Mouse (Mus musculus) neural tube, embryonic 13.5 days (tissue): ENCODE results near the gene Ccnd3. TPM values are rescaled to one million over a fixed set of nuclear protein-coding genes. Genes with fewer than 3 reads are reported as not detected.
A peak's percentile ranks its signal among the peaks of the same experiment; 100 is the strongest.

Source experiments
- ATAC-seq: fragments of 200-750 bp; cut with Nextera tagmentation; 2 replicates; pipeline ENCODE4 v1.8.0; 2017; ENCODE audit warnings: low read depth, mild to moderate bottlenecking, moderate TSS enrichment, moderate library complexity
- H3K27ac ChIP-seq: fragments of 300-500 bp; sonication (generic); replicated peaks from 2 replicates; pipeline ENCODE4 v1.5.1; 2015; ENCODE audit warnings: moderate library complexity, mild to moderate bottlenecking, inconsistent platforms
- H3K27me3 ChIP-seq: fragments of 300-500 bp; sonication (generic); 2 replicates; pipeline ENCODE4 v1.6.1; 2015; ENCODE audit warnings: mild to moderate bottlenecking, inconsistent platforms
- H3K36me3 ChIP-seq: fragments of 300-500 bp; sonication (generic); 2 replicates; pipeline ENCODE4 v1.6.1; 2015; ENCODE audit warnings: mild to moderate bottlenecking, inconsistent platforms
- H3K4me1 ChIP-seq: fragments of 300-500 bp; sonication (generic); replicated peaks from 2 replicates; pipeline ENCODE4 v1.6.1; 2015; ENCODE audit warnings: inconsistent platforms
- H3K4me2 ChIP-seq: fragments of 300-500 bp; sonication (generic); 2 replicates; pipeline ENCODE4 v1.6.1; 2015; ENCODE audit warnings: inconsistent platforms, mild to moderate bottlenecking, moderate library complexity
- H3K4me3 ChIP-seq: fragments of 300-500 bp; sonication (generic); 2 replicates; pipeline ENCODE4 v1.5.1; 2015; ENCODE audit warnings: mild to moderate bottlenecking, inconsistent platforms
- H3K9ac ChIP-seq: fragments of 300-500 bp; sonication (generic); 2 replicates; pipeline ENCODE4 v1.6.1; 2015; ENCODE audit warnings: moderate library complexity, mild to moderate bottlenecking, inconsistent platforms
- H3K9me3 ChIP-seq: fragments of 300-500 bp; sonication (generic); 2 replicates; pipeline ENCODE4 v1.6.1; 2016; ENCODE audit warnings: inconsistent platforms
- WGBS: fragments of 180-500 bp; shearing (Covaris S2); methylation state at CpG from one replicate; pipeline ENCODE4 v1.1.7; 2015; 5-methylcytosine and 5-hydroxymethylcytosine counted together
- polyA plus RNA-seq: library from polyadenylated mRNA; unstranded; fragments of >200 nt; fragmentation: Nextera tagmentation; extraction: Ambion mirVana; gene quantifications from 2 replicates; pipeline ENCODE4 v1.2.1, GENCODE M21; 2015

Gene Ccnd3
- 78.5 and 86.5 TPM in 2 replicates for polyA plus RNA-seq

GRCm38 (mm10) chr17:47504941-47505346, at the start of gene Ccnd3:
TSS of gene Ccnd3 (plus strand) at chr17:47505051.
- Histone ChIP-seq H3K4me2 (peak within 1 kb of the TSS; percentile 62), H3K27ac (no peak within 1 kb of the TSS), H3K4me1 (peaks cover 34% of the 10 kb centered on the region), H3K9ac (peak within 1 kb of the TSS; percentile 66), H3K4me3 (peak within 1 kb of the TSS; percentile 30), H3K36me3 (peaks cover 8% of the 10 kb centered on the region; the same call in 1 of the 2 replicates), H3K9me3 (no peaks in the 10 kb centered on the region), H3K27me3 (no peaks in the 10 kb centered on the region)
- 3% methylated on average over 22 of the region's 22 CpGs for WGBS
- no peak for ATAC-seq

GRCm38 (mm10) chr17:47458310-47458709, 46.5 kb upstream of the Ccnd3 start:
- Histone ChIP-seq H3K36me3 (no peaks in the 10 kb centered on the region), H3K4me3 (no peak overlapping the region), H3K4me1 (no peaks in the 10 kb centered on the region), H3K9me3 (no peaks in the 10 kb centered on the region), H3K27ac (no peak overlapping the region), H3K4me2 (no peak overlapping the region), H3K9ac (no peak overlapping the region), H3K27me3 (0 out of 2 replicates have a peak, but pooled peaks cover 3% of the 10 kb centered on the region)
- WGBS: 80% methylated on average over 13 of the region's 13 CpGs
- ATAC-seq: no peak

GRCm38 (mm10) chr17:47458936-47459335, 45.9 kb upstream of the Ccnd3 start:
- H3K36me3 ChIP-seq: no peaks in the 10 kb centered on the region
- H3K4me3 ChIP-seq: no peak overlapping the region
- 91% methylated on average over 2 of the region's 2 CpGs for WGBS
- H3K27me3 ChIP-seq: 0 out of 2 replicates have a peak, but pooled peaks cover 4% of the 10 kb centered on the region
- no peaks in the 10 kb centered on the region for H3K9me3 ChIP-seq
- H3K9ac ChIP-seq: no peak overlapping the region
- H3K4me1 ChIP-seq: no peaks in the 10 kb centered on the region
- no peak for ATAC-seq
- no peak overlapping the region for H3K4me2 ChIP-seq
- H3K27ac ChIP-seq: no peak overlapping the region

- Histone ChIP-seq H3K4me2 (no peak overlapping the region), H3K36me3 (no peaks in the 10 kb centered on the region), H3K27me3 (0 out of 2 replicates have a peak, but pooled peaks cover 9% of the 10 kb centered on the region), H3K27ac (no peak overlapping the region), H3K9me3 (no peaks in the 10 kb centered on the region), H3K9ac (no peak overlapping the region), H3K4me1 (no peaks in the 10 kb centered on the region), H3K4me3 (no peak overlapping the region)
- WGBS: 86% methylated on average over 3 of the region's 3 CpGs
- ATAC-seq: no peak
These were observed 45.4 kb upstream of the Ccnd3 start for GRCm38 (mm10) chr17:47459341-47459919.

GRCm38 (mm10) chr17:47461688-47462087, 43.2 kb upstream of the Ccnd3 start:
- ATAC-seq: no peak
- H3K9me3 ChIP-seq: no peaks in the 10 kb centered on the region
- WGBS: 86% methylated on average over 3 of the region's 3 CpGs
- peaks cover 26% of the 10 kb centered on the region for H3K27me3 ChIP-seq
- no peak overlapping the region for H3K4me2 ChIP-seq
- H3K4me3 ChIP-seq: no peak overlapping the region
- no peaks in the 10 kb centered on the region for H3K4me1 ChIP-seq
- no peak overlapping the region for H3K27ac ChIP-seq
- no peaks in the 10 kb centered on the region for H3K36me3 ChIP-seq
- no peak overlapping the region for H3K9ac ChIP-seq

GRCm38 (mm10) chr17:47462209-47462608, 42.6 kb upstream of the Ccnd3 start:
- Histone ChIP-seq H3K4me3 (no peak overlapping the region), H3K36me3 (no peaks in the 10 kb centered on the region), H3K27ac (no peak overlapping the region), H3K4me1 (no peaks in the 10 kb centered on the region), H3K4me2 (no peak overlapping the region), H3K9ac (no peak overlapping the region), H3K27me3 (peaks cover 31% of the 10 kb centered on the region), H3K9me3 (no peaks in the 10 kb centered on the region)
- no peak for ATAC-seq
- 82% methylated on average over 7 of the region's 7 CpGs for WGBS

GRCm38 (mm10) chr17:47462728-47463388, 42.0 kb upstream of the Ccnd3 start:
- Histone ChIP-seq H3K4me1 (0 out of 2 replicates have a peak, but pooled peaks cover 2% of the 10 kb centered on the region), H3K36me3 (no peaks in the 10 kb centered on the region), H3K9ac (no peak overlapping the region), H3K27ac (no peak overlapping the region), H3K4me3 (no peak overlapping the region), H3K27me3 (peaks cover 37% of the 10 kb centered on the region), H3K9me3 (no peaks in the 10 kb centered on the region), H3K4me2 (no peak overlapping the region)
- ATAC-seq: no peak
- WGBS: 48% methylated on average over 9 of the region's 9 CpGs

- H3K36me3 ChIP-seq: no peaks in the 10 kb centered on the region
These were observed 40.4 kb upstream of the Ccnd3 start for GRCm38 (mm10) chr17:47464248-47464965.

GRCm38 (mm10) chr17:47465016-47465415, 39.8 kb upstream of the Ccnd3 start:
- H3K36me3 ChIP-seq: no peaks in the 10 kb centered on the region
- no peak overlapping the region for H3K9ac ChIP-seq
- 0 out of 2 replicates have a peak, but pooled peaks cover 9% of the 10 kb centered on the region for H3K4me1 ChIP-seq
- H3K4me3 ChIP-seq: no peak overlapping the region
- H3K4me2 ChIP-seq: no peak overlapping the region
- WGBS: 85% methylated on average over 11 of the region's 11 CpGs
- H3K27ac ChIP-seq: no peak overlapping the region
- peaks cover 58% of the 10 kb centered on the region for H3K27me3 ChIP-seq
- no peak for ATAC-seq
- no peaks in the 10 kb centered on the region for H3K9me3 ChIP-seq

More at GRCm38 (mm10) chr17:47464248-47464965, 40.4 kb upstream of the Ccnd3 start:
- Histone ChIP-seq H3K4me1 (0 out of 2 replicates have a peak, but pooled peaks cover 9% of the 10 kb centered on the region), H3K9me3 (no peaks in the 10 kb centered on the region), H3K4me2 (no peak overlapping the region), H3K4me3 (no peak overlapping the region), H3K27ac (no peak overlapping the region), H3K9ac (no peak overlapping the region), H3K27me3 (peaks cover 52% of the 10 kb centered on the region)
- ATAC-seq: no peak
- 49% methylated on average over 12 of the region's 12 CpGs for WGBS

GRCm38 (mm10) chr17:47466284-47466683, 38.6 kb upstream of the Ccnd3 start:
- 31% methylated on average over 9 of the region's 9 CpGs for WGBS
- ATAC-seq: no peak
- Histone ChIP-seq H3K9ac (no peak overlapping the region), H3K27me3 (peaks cover 57% of the 10 kb centered on the region), H3K4me1 (peaks cover 19% of the 10 kb centered on the region), H3K4me3 (no peak overlapping the region), H3K27ac (no peak overlapping the region), H3K36me3 (no peaks in the 10 kb centered on the region), H3K4me2 (no peak overlapping the region), H3K9me3 (no peaks in the 10 kb centered on the region)

- 62% methylated on average over 11 of the region's 11 CpGs for WGBS
- no peaks in the 10 kb centered on the region for H3K9me3 ChIP-seq
- no peak overlapping the region for H3K4me2 ChIP-seq
- H3K9ac ChIP-seq: no peak overlapping the region
- no peaks in the 10 kb centered on the region for H3K36me3 ChIP-seq
- no peak overlapping the region for H3K27ac ChIP-seq
- H3K4me1 ChIP-seq: peaks cover 19% of the 10 kb centered on the region
- ATAC-seq: no peak
- H3K27me3 ChIP-seq: peaks cover 57% of the 10 kb centered on the region
- no peak overlapping the region for H3K4me3 ChIP-seq
These were observed 37.2 kb upstream of the Ccnd3 start for GRCm38 (mm10) chr17:47467659-47468058.

- Histone ChIP-seq H3K4me2 (peak overlapping the region; percentile 35), H3K9ac (no peak overlapping the region), H3K27ac (no peak overlapping the region), H3K27me3 (peaks cover 57% of the 10 kb centered on the region), H3K4me1 (peaks cover 19% of the 10 kb centered on the region), H3K9me3 (no peaks in the 10 kb centered on the region), H3K4me3 (peak overlapping the region; percentile 14), H3K36me3 (no peaks in the 10 kb centered on the region)
- WGBS: 16% methylated on average over 14 of the region's 14 CpGs
- no peak for ATAC-seq
These were observed 36.8 kb upstream of the Ccnd3 start for GRCm38 (mm10) chr17:47468063-47468462.
